In the genomic region with DNA sequence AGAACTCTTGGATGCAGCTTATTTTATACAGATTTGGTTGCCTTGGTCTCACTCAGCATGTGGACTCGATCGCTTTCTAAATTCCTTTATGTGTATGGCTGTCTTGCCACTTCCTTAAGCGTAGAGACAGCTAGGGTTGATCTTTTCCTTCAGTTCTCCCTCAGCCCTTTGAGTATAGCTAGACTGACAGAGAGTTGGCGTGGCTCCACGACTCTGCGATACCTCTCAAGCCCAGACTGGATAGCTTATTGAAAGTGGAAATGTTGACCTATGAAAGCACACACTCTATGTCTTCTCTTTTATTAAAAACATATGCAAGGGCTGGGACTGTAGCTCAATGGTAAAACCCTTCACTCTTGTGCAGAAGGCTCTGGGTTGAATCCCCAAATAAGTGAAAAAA, we compare ENCODE assay signal across 20 mouse cellular contexts.
"Had no signal": no experiment of that assay in that cellular context is flagged by ENCODE, and none has a peak within 500 bp of the region (broad histone marks: within the 10 kb centered on the region; RNA-seq: fewer than 3 reads in every experiment).

No protein-coding gene starts in this region.

- H3K27me3 ChIP-seq: kidney, embryonic 15.5 days; limb, embryonic 15.5 days; midbrain, embryonic 13.5 days had no signal

- H3K36me3 ChIP-seq: kidney, embryonic 15.5 days; limb, embryonic 15.5 days; midbrain, embryonic 10.5 days; midbrain, embryonic 13.5 days had no signal

- H3K4me3 ChIP-seq: kidney, embryonic 15.5 days; limb, embryonic 15.5 days; midbrain, embryonic 10.5 days; midbrain, embryonic 13.5 days had no signal

- H3K9me3 ChIP-seq: kidney, embryonic 15.5 days; limb, embryonic 15.5 days; megakaryocyte, embryonic 14.5 days; midbrain, embryonic 10.5 days; midbrain, embryonic 13.5 days had no signal

- H3K27ac ChIP-seq: kidney, embryonic 15.5 days; limb, embryonic 15.5 days; liver, embryonic 14.5 days; midbrain, embryonic 10.5 days; midbrain, embryonic 13.5 days had no signal

- ATAC-seq: liver, postnatal 0 days; lung, postnatal 0 days; midbrain, embryonic 13.5 days had no signal

- H3K4me2 ChIP-seq: kidney, embryonic 15.5 days; limb, embryonic 15.5 days; liver, embryonic 11.5 days; lung, embryonic 14.5 days; midbrain, embryonic 13.5 days had no signal

- H3K9ac ChIP-seq: kidney, embryonic 15.5 days; limb, embryonic 15.5 days; liver, embryonic 14.5 days; liver, postnatal 0 days; lung, embryonic 14.5 days; midbrain, embryonic 13.5 days had no signal

- DNase-seq: kidney, adult 11 months; kidney, adult 8-10 months; kidney, postnatal 10 days; kidney, postnatal 36 days; left cerebral cortex, postnatal 4 days; liver, postnatal 0 days; lung, embryonic 14.5 days; lung, postnatal 36 days; right cerebral cortex, postnatal 4 days; thymus, adult 2 months; thymus, postnatal 14 days; thymus, postnatal 4 days had no signal
